Mouse (Mus musculus): ENCODE data around the gene Piwil4. TPM values are rescaled to one million over a fixed set of nuclear protein-coding genes. Genes with fewer than 3 reads are reported as not detected.

Piwil4 gene
- polyA plus RNA-seq, 1 experiment from 2014 or later = not detected

- ATAC-seq (replicated peaks; ENCODE audit: insufficient number of reproducible peaks, low FRiP score, low TSS enrichment, low read depth) = no peak
- H3K9me3 ChIP-seq (replicated peaks; ENCODE audit: control insufficient read depth, low read length) = no peaks in the 10 kb centered on the region
- no peak overlapping the region for H3K27ac ChIP-seq (replicated peaks; ENCODE audit: low read depth, low read length)
- H3K4me3 ChIP-seq (ENCODE audit: low read depth, low read length) = no peak overlapping the region
- no peaks in the 10 kb centered on the region for H3K36me3 ChIP-seq (replicated peaks; ENCODE audit: control insufficient read depth, insufficient read depth, low read depth, low read length)
- DNase-seq (ENCODE audit: low spot score) = no peak
- no peak overlapping the region for H3K9ac ChIP-seq (replicated peaks; ENCODE audit: low read length)
- WGBS = 43% methylated on average over 5 of the region's 6 CpGs
- H3K4me1 ChIP-seq (ENCODE audit: control insufficient read depth, insufficient read depth, low read length) = peaks cover 3% of the 10 kb centered on the region; the same call in 1 of the 2 replicates
- no peaks in the 10 kb centered on the region for H3K27me3 ChIP-seq (ENCODE audit: control insufficient read depth, insufficient read depth, low read length)
- H3K4me2 ChIP-seq (ENCODE audit: low read depth, low read length) = no peak overlapping the region
These were observed 29.3 kb upstream of the Piwil4 start for GRCm38 (mm10) chr9:14769811-14770210.

- peak; percentile 81 for DNase-seq (ENCODE audit: low spot score)
- Histone ChIP-seq H3K36me3 (replicated peaks; ENCODE audit: control insufficient read depth, insufficient read depth, low read depth, low read length) (no peaks in the 10 kb centered on the region), H3K4me1 (ENCODE audit: control insufficient read depth, insufficient read depth, low read length) (no peaks in the 10 kb centered on the region), H3K9ac (replicated peaks; ENCODE audit: low read length) (no peak overlapping the region), H3K27ac (replicated peaks; ENCODE audit: low read depth, low read length) (no peak overlapping the region), H3K27me3 (ENCODE audit: control insufficient read depth, insufficient read depth, low read length) (no peaks in the 10 kb centered on the region), H3K4me3 (ENCODE audit: low read depth, low read length) (no peak overlapping the region), H3K9me3 (replicated peaks; ENCODE audit: control insufficient read depth, low read length) (no peaks in the 10 kb centered on the region), H3K4me2 (ENCODE audit: low read depth, low read length) (no peak overlapping the region)
- WGBS = 29% methylated on average over 7 of the region's 7 CpGs
- ATAC-seq (replicated peaks; ENCODE audit: insufficient number of reproducible peaks, low FRiP score, low TSS enrichment, low read depth) = 0 out of 2 replicates have a peak, but pooled peaks have one; percentile 23
These were observed 24.2 kb upstream of the Piwil4 start for GRCm38 (mm10) chr9:14764765-14765164.

- no peaks in the 10 kb centered on the region for H3K27me3 ChIP-seq (ENCODE audit: control insufficient read depth, insufficient read depth, low read length)
- DNase-seq (ENCODE audit: low spot score) (no peak), ATAC-seq (replicated peaks; ENCODE audit: insufficient number of reproducible peaks, low FRiP score, low TSS enrichment, low read depth) (no peak)
- no peaks in the 10 kb centered on the region for H3K36me3 ChIP-seq (replicated peaks; ENCODE audit: control insufficient read depth, insufficient read depth, low read depth, low read length)
- H3K9me3 ChIP-seq (replicated peaks; ENCODE audit: control insufficient read depth, low read length) = no peaks in the 10 kb centered on the region
- no peak overlapping the region for H3K9ac ChIP-seq (replicated peaks; ENCODE audit: low read length)
- no peak overlapping the region for H3K4me3 ChIP-seq (ENCODE audit: low read depth, low read length)
- H3K4me2 ChIP-seq (ENCODE audit: low read depth, low read length) = no peak overlapping the region
- no peaks in the 10 kb centered on the region for H3K4me1 ChIP-seq (ENCODE audit: control insufficient read depth, insufficient read depth, low read length)
- no peak overlapping the region for H3K27ac ChIP-seq (replicated peaks; ENCODE audit: low read depth, low read length)
These were observed 18.7 kb upstream of the Piwil4 start for GRCm38 (mm10) chr9:14759261-14759660.

DNA sequence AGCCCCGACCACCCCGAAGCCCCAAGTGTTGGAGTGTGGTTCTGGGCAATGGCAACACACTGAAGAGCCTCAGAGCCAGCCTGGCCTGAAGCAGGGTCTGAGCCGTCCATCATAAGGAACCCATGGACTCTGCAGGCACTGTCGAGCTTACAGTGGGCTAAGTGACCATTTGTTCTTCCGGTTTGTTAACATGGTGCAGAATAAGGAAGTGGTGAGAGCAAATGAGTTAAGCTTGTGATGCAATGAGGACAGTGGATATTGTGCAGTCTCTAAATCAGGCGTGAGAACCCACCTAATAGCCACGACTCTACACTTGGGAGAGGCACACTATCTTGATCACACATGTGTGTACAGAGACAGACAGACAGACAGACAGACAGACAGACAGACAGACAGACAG, 18.1 kb upstream of the Piwil4 start:
- Histone ChIP-seq H3K27me3 (ENCODE audit: control insufficient read depth, insufficient read depth, low read length) (no peaks in the 10 kb centered on the region), H3K9me3 (replicated peaks; ENCODE audit: control insufficient read depth, low read length) (no peaks in the 10 kb centered on the region), H3K4me3 (ENCODE audit: low read depth, low read length) (no peak overlapping the region), H3K9ac (replicated peaks; ENCODE audit: low read length) (no peak overlapping the region), H3K27ac (replicated peaks; ENCODE audit: low read depth, low read length) (no peak overlapping the region), H3K4me1 (ENCODE audit: control insufficient read depth, insufficient read depth, low read length) (no peaks in the 10 kb centered on the region), H3K36me3 (replicated peaks; ENCODE audit: control insufficient read depth, insufficient read depth, low read depth, low read length) (no peaks in the 10 kb centered on the region), H3K4me2 (ENCODE audit: low read depth, low read length) (no peak overlapping the region)
- ATAC-seq (replicated peaks; ENCODE audit: insufficient number of reproducible peaks, low FRiP score, low TSS enrichment, low read depth) = no peak
- WGBS = 74% methylated on average over 7 of the region's 7 CpGs
- DNase-seq (ENCODE audit: low spot score) = no peak

DNA sequence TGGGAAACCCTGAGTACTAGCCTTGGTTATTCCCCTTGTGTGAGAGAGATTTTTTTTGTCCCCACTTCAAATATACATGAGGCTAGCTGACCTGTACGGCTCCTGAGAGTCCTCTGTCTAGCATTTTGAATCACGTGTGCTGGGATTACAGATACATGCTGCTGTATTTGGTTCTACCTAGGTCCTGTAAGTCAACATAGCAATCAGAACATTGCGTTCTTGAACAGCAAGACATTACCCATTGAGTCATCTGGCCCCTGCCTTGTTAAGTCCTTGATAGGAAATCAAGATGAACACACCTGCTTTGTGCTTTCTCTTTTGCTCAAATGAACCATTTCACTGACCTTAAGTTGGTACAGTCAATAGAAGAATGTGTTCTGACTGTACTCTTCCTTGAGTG, 13.9 kb upstream of the Piwil4 start:
- H3K36me3 ChIP-seq (replicated peaks; ENCODE audit: control insufficient read depth, insufficient read depth, low read depth, low read length) = no peaks in the 10 kb centered on the region
- H3K9ac ChIP-seq (replicated peaks; ENCODE audit: low read length) = no peak overlapping the region
- DNase-seq (ENCODE audit: low spot score) (no peak), ATAC-seq (replicated peaks; ENCODE audit: insufficient number of reproducible peaks, low FRiP score, low TSS enrichment, low read depth) (no peak)
- H3K4me2 ChIP-seq (ENCODE audit: low read depth, low read length) = no peak overlapping the region
- H3K4me3 ChIP-seq (ENCODE audit: low read depth, low read length) = no peak overlapping the region
- H3K4me1 ChIP-seq (ENCODE audit: control insufficient read depth, insufficient read depth, low read length) = peaks cover 3% of the 10 kb centered on the region; the same call in 1 of the 2 replicates
- no peaks in the 10 kb centered on the region for H3K9me3 ChIP-seq (replicated peaks; ENCODE audit: control insufficient read depth, low read length)
- 85% methylated on average over 3 of the region's 3 CpGs for WGBS
- no peaks in the 10 kb centered on the region; the same call in 1 of the 2 replicates for H3K27me3 ChIP-seq (ENCODE audit: control insufficient read depth, insufficient read depth, low read length)
- H3K27ac ChIP-seq (replicated peaks; ENCODE audit: low read depth, low read length) = no peak overlapping the region

DNA sequence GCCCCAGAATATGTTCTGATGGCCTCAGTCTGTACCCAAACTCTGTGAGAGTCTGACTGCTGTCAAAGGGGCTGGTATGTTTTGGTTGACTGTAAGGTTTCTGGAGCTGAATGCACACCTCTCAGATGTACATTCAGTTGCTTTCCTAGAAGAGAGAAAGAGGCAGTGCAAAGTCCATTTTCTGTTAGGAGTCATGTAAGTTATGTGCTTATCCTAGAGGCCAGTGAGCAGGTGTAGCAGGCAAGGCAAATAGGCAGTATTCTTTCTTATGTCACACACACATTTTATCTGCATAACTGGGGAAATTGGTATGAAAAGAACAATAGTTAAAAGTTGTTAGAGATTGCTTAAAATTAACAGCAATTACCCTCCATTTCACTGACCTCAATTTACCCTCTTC, 13.4 kb upstream of the Piwil4 start:
- Histone ChIP-seq H3K4me3 (ENCODE audit: low read depth, low read length) (no peak overlapping the region), H3K9ac (replicated peaks; ENCODE audit: low read length) (no peak overlapping the region), H3K36me3 (replicated peaks; ENCODE audit: control insufficient read depth, insufficient read depth, low read depth, low read length) (no peaks in the 10 kb centered on the region), H3K27ac (replicated peaks; ENCODE audit: low read depth, low read length) (no peak overlapping the region), H3K4me1 (ENCODE audit: control insufficient read depth, insufficient read depth, low read length) (peaks cover 3% of the 10 kb centered on the region; the same call in 1 of the 2 replicates), H3K9me3 (replicated peaks; ENCODE audit: control insufficient read depth, low read length) (no peaks in the 10 kb centered on the region), H3K27me3 (ENCODE audit: control insufficient read depth, insufficient read depth, low read length) (no peaks in the 10 kb centered on the region; the same call in 1 of the 2 replicates), H3K4me2 (ENCODE audit: low read depth, low read length) (no peak overlapping the region)
- ATAC-seq (replicated peaks; ENCODE audit: insufficient number of reproducible peaks, low FRiP score, low TSS enrichment, low read depth) (no peak), DNase-seq (ENCODE audit: low spot score) (no peak)

DNA sequence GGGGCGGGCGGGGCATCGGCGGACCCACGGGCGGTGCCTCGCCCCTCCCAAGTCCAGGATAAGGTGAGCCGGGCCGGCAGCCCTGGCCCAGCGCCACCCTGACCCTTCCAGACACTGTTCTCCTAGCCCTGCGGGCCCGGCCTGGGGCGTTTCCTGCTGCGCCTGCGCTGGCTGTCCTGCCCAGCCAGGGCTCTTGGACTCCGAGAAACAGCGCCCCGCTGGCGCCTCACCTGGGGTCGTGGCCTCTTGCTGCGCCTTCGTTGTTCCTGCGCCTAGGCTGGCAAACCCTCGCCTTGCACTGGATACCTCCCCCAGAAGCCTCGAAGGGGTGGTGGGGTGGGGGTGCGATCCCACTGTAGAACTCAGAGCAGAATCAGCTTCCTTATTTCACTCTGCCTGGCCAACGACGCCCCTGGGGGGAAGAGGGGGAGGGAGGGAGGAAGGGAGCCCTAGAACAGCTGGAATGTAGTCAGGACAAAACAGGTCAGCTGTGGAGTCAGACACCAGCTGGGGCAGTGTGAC, 11.5 kb upstream of the Piwil4 start, which contains the start of gene Fut4:
Fut4 (minus strand) TSS at position 393 of the 522 bp plus-strand sequence.
- WGBS = 0% methylated on average over 27 of the region's 28 CpGs
- Histone ChIP-seq H3K9me3 (replicated peaks; ENCODE audit: control insufficient read depth, low read length) (no peaks in the 10 kb centered on the region), H3K9ac (replicated peaks; ENCODE audit: low read length) (peak within 1 kb of the TSS; percentile 72), H3K4me1 (ENCODE audit: control insufficient read depth, insufficient read depth, low read length) (peaks cover 3% of the 10 kb centered on the region; the same call in 1 of the 2 replicates), H3K4me2 (ENCODE audit: low read depth, low read length) (peak within 1 kb of the TSS; percentile 98), H3K4me3 (ENCODE audit: low read depth, low read length) (peak within 1 kb of the TSS; percentile 57), H3K36me3 (replicated peaks; ENCODE audit: control insufficient read depth, insufficient read depth, low read depth, low read length) (no peaks in the 10 kb centered on the region), H3K27me3 (ENCODE audit: control insufficient read depth, insufficient read depth, low read length) (no peaks in the 10 kb centered on the region; the same call in 1 of the 2 replicates), H3K27ac (replicated peaks; ENCODE audit: low read depth, low read length) (peak within 1 kb of the TSS; percentile 20; the same call in 1 of the 2 replicates)
- DNase-seq (ENCODE audit: low spot score) (peak; percentile 68), ATAC-seq (replicated peaks; ENCODE audit: insufficient number of reproducible peaks, low FRiP score, low TSS enrichment, low read depth) (peak; percentile 80)

GRCm38 (mm10) chr9:14751503-14752000, 11.0 kb upstream of the Piwil4 start:
- H3K9ac ChIP-seq (replicated peaks; ENCODE audit: low read length) = peak overlapping the region; percentile 72
- no peaks in the 10 kb centered on the region for H3K36me3 ChIP-seq (replicated peaks; ENCODE audit: control insufficient read depth, insufficient read depth, low read depth, low read length)
- 0% methylated on average over 34 of the region's 50 CpGs for WGBS
- peak overlapping the region; percentile 98 for H3K4me2 ChIP-seq (ENCODE audit: low read depth, low read length)
- ATAC-seq (replicated peaks; ENCODE audit: insufficient number of reproducible peaks, low FRiP score, low TSS enrichment, low read depth) = peak; percentile 75
- H3K4me3 ChIP-seq (ENCODE audit: low read depth, low read length) = peak overlapping the region; percentile 57
- H3K4me1 ChIP-seq (ENCODE audit: control insufficient read depth, insufficient read depth, low read length) = peaks cover 3% of the 10 kb centered on the region; the same call in 1 of the 2 replicates
- H3K27me3 ChIP-seq (ENCODE audit: control insufficient read depth, insufficient read depth, low read length) = no peaks in the 10 kb centered on the region; the same call in 1 of the 2 replicates
- peak; percentile 45 for DNase-seq (ENCODE audit: low spot score)
- no peaks in the 10 kb centered on the region for H3K9me3 ChIP-seq (replicated peaks; ENCODE audit: control insufficient read depth, low read length)
- 0 out of 2 replicates have a peak overlapping the region, but pooled peaks have one; percentile 20 for H3K27ac ChIP-seq (replicated peaks; ENCODE audit: low read depth, low read length)
